Mouse (Mus musculus): ENCODE measurements around the gene Elmo2. TPM values are rescaled to one million over a fixed set of nuclear protein-coding genes. Genes with fewer than 3 reads are reported as not detected.

Gene Elmo2
- total and polyA plus RNA-seq, 3 experiments: 17.4 to 27.6 TPM; not detected in 1

- Histone ChIP-seq H3K79me2 (ENCODE audit: control insufficient read depth, insufficient read depth, low read length, poor library complexity) (no peaks in the 10 kb centered on the region), H3K36me3 (ENCODE audit: control insufficient read depth in 1 of 2, insufficient read depth in 2 of 2, low read length in 2 of 2) (no peaks in the 10 kb centered on the region), H3K9ac (ENCODE audit: control insufficient read depth, low read depth, low read length, poor library complexity, severe bottlenecking) (no peak overlapping the region), H3K4me1 (ENCODE audit: control insufficient read depth in 1 of 2, insufficient read depth in 2 of 2, low read length in 2 of 2) (no peaks in the 10 kb centered on the region), H3K9me3 (replicated peaks; ENCODE audit: insufficient read depth, low read length) (no peaks in the 10 kb centered on the region), H3K27me3 (ENCODE audit: control insufficient read depth in 1 of 2, insufficient read depth in 2 of 2, low read length in 2 of 2) (no peaks in the 10 kb centered on the region), H3K4me3 (ENCODE audit: control insufficient read depth in 1 of 2, insufficient read depth in 1 of 2, low read depth in 2 of 2, low read length in 2 of 2) (no peak overlapping the region), H3K27ac (ENCODE audit: control insufficient read depth, low read depth, low read length) (no peak overlapping the region)
- TF ChIP-seq TAL1 (IDR thresholded peaks at IDR 0.05; ENCODE audit: low read length): no peak
- no peak for TF ChIP-seq ZMIZ1 (IDR thresholded peaks at IDR 0.05; ENCODE audit: low read depth, low read length)
- TF ChIP-seq SMC3 (IDR thresholded peaks at IDR 0.05; ENCODE audit: low read depth, low read length): no peak
- no peak for TF ChIP-seq NRF1 (IDR thresholded peaks at IDR 0.05; ENCODE audit: insufficient read depth, low read depth, low read length, poor library complexity, severe bottlenecking)
- TF ChIP-seq BHLHE40 (IDR thresholded peaks at IDR 0.05; ENCODE audit: borderline replicate concordance, low read depth, low read length): no peak
- TF ChIP-seq MAX (IDR thresholded peaks at IDR 0.05; ENCODE audit: low read length): no peak
- no peak for TF ChIP-seq HCFC1 (IDR thresholded peaks at IDR 0.05; ENCODE audit: low read depth, low read length)
- no peak for TF ChIP-seq CTCF (IDR thresholded peaks at IDR 0.05 in 2 of 3, conservative IDR thresholded peaks at IDR 0.05 in 1 of 3; ENCODE audit: control insufficient read depth in 1 of 3, insufficient read depth in 1 of 3, low read depth in 2 of 3, low read length in 3 of 3, poor library complexity in 1 of 3, severe bottlenecking in 1 of 3)
- TF ChIP-seq RCOR1 (IDR thresholded peaks at IDR 0.05; ENCODE audit: low read depth, low read length): no peak
- DNase-seq (ENCODE audit: low read depth, low spot score): no peak
Observed at GRCm38 (mm10) chr2:165239533-165240144, 86.6 kb downstream of the Elmo2 start.

- Histone ChIP-seq H3K27me3 (ENCODE audit: control insufficient read depth in 1 of 2, insufficient read depth in 2 of 2, low read length in 2 of 2) (no peaks in the 10 kb centered on the region), H3K4me3 (ENCODE audit: control insufficient read depth in 1 of 2, insufficient read depth in 1 of 2, low read depth in 2 of 2, low read length in 2 of 2) (no peak overlapping the region), H3K9me3 (replicated peaks; ENCODE audit: insufficient read depth, low read length) (no peaks in the 10 kb centered on the region), H3K27ac (ENCODE audit: control insufficient read depth, low read depth, low read length) (no peak overlapping the region), H3K9ac (ENCODE audit: control insufficient read depth, low read depth, low read length, poor library complexity, severe bottlenecking) (no peak overlapping the region), H3K4me1 (ENCODE audit: control insufficient read depth in 1 of 2, insufficient read depth in 2 of 2, low read length in 2 of 2) (no peaks in the 10 kb centered on the region), H3K79me2 (ENCODE audit: control insufficient read depth, insufficient read depth, low read length, poor library complexity) (no peaks in the 10 kb centered on the region), H3K36me3 (ENCODE audit: control insufficient read depth in 1 of 2, insufficient read depth in 2 of 2, low read length in 2 of 2) (no peaks in the 10 kb centered on the region)
- no peak for DNase-seq (ENCODE audit: low read depth, low spot score)
- TF ChIP-seq RAD21 (IDR thresholded peaks at IDR 0.05; ENCODE audit: low read depth, low read length): no peak
- no peak for TF ChIP-seq E2F4 (IDR thresholded peaks at IDR 0.05; ENCODE audit: borderline replicate concordance, low read depth, low read length)
Observed at GRCm38 (mm10) chr2:165238416-165239145, 87.7 kb downstream of the Elmo2 start.

Other genes with a start within 250 kb of the Elmo2 start
- not detected in 2 replicates for gene 1700025C18Rik, start 235.7 kb downstream of the Elmo2 start, total RNA-seq (2012; rRNA removed)
- not detected for gene 1700025C18Rik, start 235.7 kb downstream of the Elmo2 start, polyA plus RNA-seq (2012; ENCODE audit: insufficient read depth in 1 of 2, insufficient read length in 2 of 2, low read depth in 1 of 2, low replicate concordance in 2 of 2, missing spikeins in 1 of 2)
- not detected in 2 replicates for gene Cdh22, start 91.6 kb downstream of the Elmo2 start, total RNA-seq (2012; rRNA removed)
- gene Cdh22, start 91.6 kb downstream of the Elmo2 start, polyA plus RNA-seq (2012; ENCODE audit: insufficient read depth in 1 of 2, insufficient read length in 2 of 2, low read depth in 1 of 2, low replicate concordance in 2 of 2, missing spikeins in 1 of 2): not detected
- gene Slc35c2, start 38.6 kb downstream of the Elmo2 start, total RNA-seq (2012; rRNA removed): 57.9 and 64.9 TPM in 2 replicates
- gene Slc35c2, start 38.6 kb downstream of the Elmo2 start, polyA plus RNA-seq (2012; ENCODE audit: insufficient read depth in 1 of 2, insufficient read length in 2 of 2, low read depth in 1 of 2, low replicate concordance in 2 of 2, missing spikeins in 1 of 2): 100 to 1,000 TPM in 1 of 2 experiments, not detected in 1; 121 TPM
- not detected in 2 replicates for gene Zfp663, start 42.2 kb upstream of the Elmo2 start, total RNA-seq (2012; rRNA removed)
- gene Zfp663, start 42.2 kb upstream of the Elmo2 start, polyA plus RNA-seq (2012; ENCODE audit: insufficient read depth in 1 of 2, insufficient read length in 2 of 2, low read depth in 1 of 2, low replicate concordance in 2 of 2, missing spikeins in 1 of 2): under 1 TPM in 1 of 2 experiments, not detected in 1; 0.18 TPM
- gene Zfp334, start 61.8 kb upstream of the Elmo2 start, total RNA-seq (2012; rRNA removed): not detected in 2 replicates
- gene Zfp334, start 61.8 kb upstream of the Elmo2 start, polyA plus RNA-seq (2012; ENCODE audit: insufficient read depth in 1 of 2, insufficient read length in 2 of 2, low read depth in 1 of 2, low replicate concordance in 2 of 2, missing spikeins in 1 of 2): not detected
- gene Ocstamp, start 73.9 kb upstream of the Elmo2 start, total RNA-seq (2012; rRNA removed): not detected in 2 replicates
- gene Ocstamp, start 73.9 kb upstream of the Elmo2 start, polyA plus RNA-seq (2012; ENCODE audit: insufficient read depth in 1 of 2, insufficient read length in 2 of 2, low read depth in 1 of 2, low replicate concordance in 2 of 2, missing spikeins in 1 of 2): not detected
- gene Slc13a3, start 146.8 kb upstream of the Elmo2 start, total RNA-seq (2012; rRNA removed): not detected in 2 replicates
- not detected for gene Slc13a3, start 146.8 kb upstream of the Elmo2 start, polyA plus RNA-seq (2012; ENCODE audit: insufficient read depth in 1 of 2, insufficient read length in 2 of 2, low read depth in 1 of 2, low replicate concordance in 2 of 2, missing spikeins in 1 of 2)
- gene Trp53rka, start 166.8 kb upstream of the Elmo2 start, total RNA-seq (2012; rRNA removed): 26.8 and 35.1 TPM in 2 replicates
- 10 to 100 TPM in 1 of 2 experiments, not detected in 1; 29.8 TPM for gene Trp53rka, start 166.8 kb upstream of the Elmo2 start, polyA plus RNA-seq (2012; ENCODE audit: insufficient read depth in 1 of 2, insufficient read length in 2 of 2, low read depth in 1 of 2, low replicate concordance in 2 of 2, missing spikeins in 1 of 2)
- not detected in 2 replicates for gene Slc2a10, start 177.3 kb upstream of the Elmo2 start, total RNA-seq (2012; rRNA removed)
- not detected for gene Slc2a10, start 177.3 kb upstream of the Elmo2 start, polyA plus RNA-seq (2012; ENCODE audit: insufficient read depth in 1 of 2, insufficient read length in 2 of 2, low read depth in 1 of 2, low replicate concordance in 2 of 2, missing spikeins in 1 of 2)

Measured in MEL (cell line).